Comparison of ENCODE assay signal across 8 mouse cellular contexts in genomic region chr5:124353011-124353725, GRCm38 (mm10). TPM values are rescaled to one million over a fixed set of nuclear protein-coding genes. Genes with fewer than 3 reads are reported as not detected.
A peak's percentile ranks its signal among the peaks of the same experiment; 100 is the strongest.
DNase-seq lines count a peak whose midpoint lies in the region; ATAC-seq and TF ChIP-seq lines count a peak whose summit lies in the region.

No protein-coding gene starts in this region.

- no peak for DNase-seq in lung, adult 18-20 months
- DNase-seq in adrenal gland, postnatal 10 days: peak; percentile 66
- peak; percentile 29 for DNase-seq in lung, postnatal 0 days (ENCODE audit: low spot score)
- DNase-seq in spleen, postnatal 36 days (ENCODE audit: low spot score in 2 of 2): peak; percentile 24 to 43
- no peak for DNase-seq in frontal cortex, adult 2 months (ENCODE audit: extremely low spot score in 1 of 2, low spot score in 1 of 2)

- no peak for TF ChIP-seq EP300 in lung, postnatal 0 days (IDR thresholded peaks at IDR 0.05)

- H3K9me3 ChIP-seq in lung, embryonic 15.5 days: no peaks in the 10 kb centered on the region
- H3K9me3 ChIP-seq in forebrain, embryonic 13.5 days (replicated peaks): no peaks in the 10 kb centered on the region
- no peaks in the 10 kb centered on the region for H3K9me3 ChIP-seq in hindbrain, embryonic 16.5 days (ENCODE audit: control insufficient read depth, low read length)
- no peaks in the 10 kb centered on the region for H3K9me3 ChIP-seq in lung, postnatal 0 days (ENCODE audit: low read length)

- no peak for TF ChIP-seq CTCF in lung, postnatal 0 days (IDR thresholded peaks at IDR 0.05)

- under 1% methylated on average over 31 of the region's 32 CpGs for WGBS in lung, embryonic 15.5 days
- 0% methylated on average over 24 of the region's 32 CpGs for whole genome bisulfite sequencing in forebrain, embryonic 13.5 days
- WGBS in hindbrain, embryonic 16.5 days: 0% methylated on average over 25 of the region's 32 CpGs
- WGBS in lung, postnatal 0 days: under 1% methylated on average over 27 of the region's 32 CpGs

- peak overlapping the region; percentile 87 for H3K4me2 ChIP-seq in lung, embryonic 15.5 days
- H3K4me2 ChIP-seq in forebrain, embryonic 13.5 days: peak overlapping the region; percentile 79
- peak overlapping the region; percentile 89 for H3K4me2 ChIP-seq in hindbrain, embryonic 16.5 days (ENCODE audit: low read length)
- peak overlapping the region; percentile 96 for H3K4me2 ChIP-seq in lung, postnatal 0 days (replicated peaks; ENCODE audit: low read depth, low read length)

- H3K4me3 ChIP-seq in lung, embryonic 15.5 days: peak overlapping the region; percentile 98
- H3K4me3 ChIP-seq in forebrain, embryonic 13.5 days: peak overlapping the region; percentile 94
- peak overlapping the region; percentile 90 for H3K4me3 ChIP-seq in hindbrain, embryonic 16.5 days (ENCODE audit: low read length)
- peak overlapping the region; percentile 97 for H3K4me3 ChIP-seq in lung, postnatal 0 days (ENCODE audit: low read depth, low read length)

- H3K9ac ChIP-seq in lung, embryonic 15.5 days: peak overlapping the region; percentile 100
- H3K9ac ChIP-seq in forebrain, embryonic 13.5 days: peak overlapping the region; percentile 100
- peak overlapping the region; percentile 95 for H3K9ac ChIP-seq in hindbrain, embryonic 16.5 days (ENCODE audit: low read depth, low read length)
- H3K9ac ChIP-seq in lung, postnatal 0 days (replicated peaks; ENCODE audit: low read depth): peak overlapping the region; percentile 94

- H3K4me1 ChIP-seq in lung, embryonic 15.5 days: peaks cover 27% of the 10 kb centered on the region
- H3K4me1 ChIP-seq in forebrain, embryonic 13.5 days: peaks cover 40% of the 10 kb centered on the region
- peaks cover 36% of the 10 kb centered on the region for H3K4me1 ChIP-seq in hindbrain, embryonic 16.5 days (ENCODE audit: control insufficient read depth, insufficient read depth, low read depth, low read length)
- peaks cover 20% of the 10 kb centered on the region for H3K4me1 ChIP-seq in lung, postnatal 0 days (ENCODE audit: insufficient read depth, low read depth, low read length)

- H3K27ac ChIP-seq in lung, embryonic 15.5 days: peak overlapping the region; percentile 99
- H3K27ac ChIP-seq in forebrain, embryonic 13.5 days: peak overlapping the region; percentile 99
- H3K27ac ChIP-seq in hindbrain, embryonic 16.5 days (ENCODE audit: low read depth, low read length): peak overlapping the region; percentile 98
- H3K27ac ChIP-seq in lung, postnatal 0 days (ENCODE audit: low read length): peak overlapping the region; percentile 96

- H3K36me3 ChIP-seq in lung, embryonic 15.5 days: peaks cover 18% of the 10 kb centered on the region
- peaks cover 23% of the 10 kb centered on the region for H3K36me3 ChIP-seq in forebrain, embryonic 13.5 days (ENCODE audit: poor library complexity, severe bottlenecking)
- no peaks in the 10 kb centered on the region for H3K36me3 ChIP-seq in hindbrain, embryonic 16.5 days (ENCODE audit: control insufficient read depth, insufficient read depth, low read length)
- peaks cover 7% of the 10 kb centered on the region; the same call in 1 of the 2 replicates for H3K36me3 ChIP-seq in lung, postnatal 0 days (ENCODE audit: insufficient read depth, low read length)

- no peaks in the 10 kb centered on the region for H3K27me3 ChIP-seq in lung, embryonic 15.5 days
- no peaks in the 10 kb centered on the region for H3K27me3 ChIP-seq in forebrain, embryonic 13.5 days
- no peaks in the 10 kb centered on the region for H3K27me3 ChIP-seq in hindbrain, embryonic 16.5 days (replicated peaks; ENCODE audit: control insufficient read depth, insufficient read depth, low read length)
- no peaks in the 10 kb centered on the region for H3K27me3 ChIP-seq in lung, postnatal 0 days (replicated peaks; ENCODE audit: insufficient read depth, low read length)

- no peak for ATAC-seq in lung, embryonic 15.5 days (ENCODE audit: borderline replicate concordance, extremely low read depth, low FRiP score, low TSS enrichment)
- ATAC-seq in forebrain, embryonic 13.5 days: no peak
- ATAC-seq in hindbrain, embryonic 16.5 days: no peak
- ATAC-seq in lung, postnatal 0 days: no peak

RNA-seq across cellular contexts. Expression of gene Cdk2ap1, which starts 9.7 kb away (rescaled TPM):
- polyA plus RNA-seq in lung, embryonic 15.5 days (2015; fragmentation: Nextera tagmentation; extraction: Ambion mirVana): 118 and 192 TPM in 2 replicates
- 100 to 1,000 TPM; 152 to 162 TPM for total RNA-seq in adrenal gland, postnatal 10 days (2021)
- polyA plus RNA-seq in forebrain, embryonic 13.5 days (2015; fragmentation: Nextera tagmentation; extraction: Ambion mirVana): 77.4 and 78.9 TPM in 2 replicates
- polyA plus RNA-seq in hindbrain, embryonic 16.5 days (2015; fragmentation: Nextera tagmentation; extraction: Ambion mirVana): 48.7 and 51.1 TPM in 2 replicates
- polyA plus RNA-seq in lung, postnatal 0 days (2015; fragmentation: Nextera tagmentation; extraction: Ambion mirVana): 39.3 and 49.3 TPM in 2 replicates
- 182 and 239 TPM in 2 replicates for polyA plus RNA-seq in frontal cortex, adult 2 months (2012; rRNA removed)

RNA-seq across cellular contexts. Expression of gene 2810006K23Rik, which starts 25.3 kb away (rescaled TPM):
- 19.1 and 20.8 TPM in 2 replicates for polyA plus RNA-seq in lung, embryonic 15.5 days (2015; fragmentation: Nextera tagmentation; extraction: Ambion mirVana)
- 10 to 100 TPM; 11.9 to 15.0 TPM for total RNA-seq in adrenal gland, postnatal 10 days (2021)
- polyA plus RNA-seq in forebrain, embryonic 13.5 days (2015; fragmentation: Nextera tagmentation; extraction: Ambion mirVana): 19.5 and 20.8 TPM in 2 replicates
- polyA plus RNA-seq in hindbrain, embryonic 16.5 days (2015; fragmentation: Nextera tagmentation; extraction: Ambion mirVana): 13.3 and 14.2 TPM in 2 replicates
- polyA plus RNA-seq in lung, postnatal 0 days (2015; fragmentation: Nextera tagmentation; extraction: Ambion mirVana): 6.1 and 7.7 TPM in 2 replicates
- polyA plus RNA-seq in frontal cortex, adult 2 months (2012; rRNA removed): 14.6 and 15.6 TPM in 2 replicates

RNA-seq across cellular contexts. Expression of gene Mphosph9, which starts 25.4 kb away (rescaled TPM):
- 13.1 and 16.6 TPM in 2 replicates for polyA plus RNA-seq in lung, embryonic 15.5 days (2015; fragmentation: Nextera tagmentation; extraction: Ambion mirVana)
- total RNA-seq in adrenal gland, postnatal 10 days (2021): 10 to 100 TPM in 1 of 2 experiments, 1 to 10 TPM in 1; 6.1 to 10.1 TPM
- 20.3 and 22.7 TPM in 2 replicates for polyA plus RNA-seq in forebrain, embryonic 13.5 days (2015; fragmentation: Nextera tagmentation; extraction: Ambion mirVana)
- 9.1 and 9.9 TPM in 2 replicates for polyA plus RNA-seq in hindbrain, embryonic 16.5 days (2015; fragmentation: Nextera tagmentation; extraction: Ambion mirVana)
- 3.2 and 3.4 TPM in 2 replicates for polyA plus RNA-seq in lung, postnatal 0 days (2015; fragmentation: Nextera tagmentation; extraction: Ambion mirVana)
- 21.1 and 21.7 TPM in 2 replicates for polyA plus RNA-seq in frontal cortex, adult 2 months (2012; rRNA removed)

Comparison
In these comparisons a context has a peak if more than half of its experiments do, and no peak if none do; other contexts are left out.
1. DNase-seq: peak in adrenal gland, postnatal 10 days (single experiment), lung, postnatal 0 days (single experiment) and spleen, postnatal 36 days (2 of 2); none in lung, adult 18-20 months (0 of 2) and frontal cortex, adult 2 months (0 of 2).
2. Peak in every context shown above with its lines, with median percentiles within 50 percentile points of each other: H3K27ac ChIP-seq, H3K4me2 ChIP-seq, H3K4me3 ChIP-seq and H3K9ac ChIP-seq.